Mouse (Mus musculus): ENCODE results near the gene Rc3h1. TPM values are rescaled to one million over a fixed set of nuclear protein-coding genes. Genes with fewer than 3 reads are reported as not detected.

Gene Rc3h1
- 55.8 TPM for polyA plus RNA-seq (2014; fragmentation: Illumina TruSeq; extraction: RNeasy Lipid Tissue Mini Kit (QIAGEN cat#74804); ENCODE audit: low read depth, low replicate concordance)

DNA sequence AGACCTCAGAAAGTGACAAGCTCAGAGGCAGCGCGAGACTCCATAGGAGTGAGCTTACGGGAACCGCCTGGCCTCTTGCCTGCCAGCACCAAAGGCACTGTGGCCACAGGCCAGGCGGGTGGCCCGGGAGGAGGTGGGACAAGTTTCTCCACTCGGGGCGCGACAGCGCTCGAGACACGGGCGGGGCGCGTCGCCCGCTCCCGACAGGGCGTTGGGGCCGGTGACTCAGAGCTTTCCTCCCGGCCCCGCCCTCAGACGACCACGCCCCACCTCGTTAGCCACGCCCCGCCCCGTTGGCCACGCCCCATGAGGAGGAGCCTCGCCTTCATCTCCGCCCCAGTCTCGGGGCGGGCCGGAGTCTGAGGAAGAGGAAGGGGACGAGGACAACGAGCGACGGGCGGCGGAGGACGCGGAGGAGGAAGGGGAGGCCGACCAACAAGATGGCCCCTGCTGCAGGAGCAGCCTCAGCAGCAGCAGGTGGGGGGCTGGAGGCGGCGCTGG, at the start of gene Rc3h1:
Rc3h1 (plus strand) TSS at position 362 of the 501 bp plus-strand sequence.

DNA sequence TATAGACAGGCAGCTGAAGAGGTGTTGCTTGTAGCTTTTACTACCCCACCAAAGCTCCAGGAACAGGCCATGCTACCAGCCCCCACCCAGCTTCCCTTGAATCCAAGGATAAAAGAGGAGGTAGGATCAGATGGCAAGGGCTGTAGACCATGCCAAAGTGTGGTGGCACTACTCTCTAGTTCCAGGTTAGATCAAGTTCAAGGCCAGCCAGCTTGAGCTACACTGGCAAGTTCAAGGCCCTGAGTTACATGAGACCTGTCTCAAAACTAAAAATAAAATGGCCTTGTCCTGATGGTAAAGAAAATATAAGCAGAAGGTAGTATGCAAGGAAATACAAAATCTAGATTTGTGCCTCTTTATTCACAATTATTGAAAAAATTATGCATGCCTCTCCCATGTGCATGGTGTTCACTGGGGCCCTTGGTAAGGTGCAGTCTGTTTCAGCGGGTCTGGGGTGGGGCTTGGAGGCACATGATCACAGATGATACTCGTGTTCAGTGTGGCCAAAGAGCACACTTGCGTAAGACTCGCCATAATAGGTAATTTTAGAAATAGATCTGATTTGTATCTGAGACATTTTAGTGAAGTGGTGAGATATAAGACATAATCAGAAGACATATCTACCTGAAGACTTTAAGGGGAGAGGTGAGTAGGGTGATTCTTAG, 72.0 kb downstream of the Rc3h1 start, which contains the start of gene Serpinc1:
Serpinc1 (plus strand) TSS at position 515 of the 665 bp plus-strand sequence.

Other genes with a start within 250 kb of the Rc3h1 start
- gene Rabgap1l, start 113.2 kb upstream of the Rc3h1 start, polyA plus RNA-seq (2014; fragmentation: Illumina TruSeq; extraction: RNeasy Lipid Tissue Mini Kit (QIAGEN cat#74804); ENCODE audit: low read depth, low replicate concordance): 181 TPM
- gene Serpinc1, start 72.2 kb downstream of the Rc3h1 start, polyA plus RNA-seq (2014; fragmentation: Illumina TruSeq; extraction: RNeasy Lipid Tissue Mini Kit (QIAGEN cat#74804); ENCODE audit: low read depth, low replicate concordance): 0.76 TPM
- gene Zbtb37, start 128.4 kb downstream of the Rc3h1 start, polyA plus RNA-seq (2014; fragmentation: Illumina TruSeq; extraction: RNeasy Lipid Tissue Mini Kit (QIAGEN cat#74804); ENCODE audit: low read depth, low replicate concordance): 9.0 TPM
- gene Dars2, start 164.2 kb downstream of the Rc3h1 start, polyA plus RNA-seq (2014; fragmentation: Illumina TruSeq; extraction: RNeasy Lipid Tissue Mini Kit (QIAGEN cat#74804); ENCODE audit: low read depth, low replicate concordance): 13.1 TPM
- 25.2 TPM for gene Cenpl, start 164.3 kb downstream of the Rc3h1 start, polyA plus RNA-seq (2014; fragmentation: Illumina TruSeq; extraction: RNeasy Lipid Tissue Mini Kit (QIAGEN cat#74804); ENCODE audit: low read depth, low replicate concordance)
- gene Klhl20, start 225.1 kb downstream of the Rc3h1 start, polyA plus RNA-seq (2014; fragmentation: Illumina TruSeq; extraction: RNeasy Lipid Tissue Mini Kit (QIAGEN cat#74804); ENCODE audit: low read depth, low replicate concordance): 32.4 TPM
- gene Ankrd45, start 236.3 kb downstream of the Rc3h1 start, polyA plus RNA-seq (2014; fragmentation: Illumina TruSeq; extraction: RNeasy Lipid Tissue Mini Kit (QIAGEN cat#74804); ENCODE audit: low read depth, low replicate concordance): 0.79 TPM

All from sigmoid colon, adult 10 weeks (tissue).